Mouse (Mus musculus) activated CD4-positive, CD25-positive, alpha-beta regulatory T cell, adult 4 months (primary cell): Measurements from ENCODE around the gene Adsl. TPM values are rescaled to one million over a fixed set of nuclear protein-coding genes. Genes with fewer than 3 reads are reported as not detected.

Experiments used
- ATAC-seq: one replicate; pipeline ENCODE4 v1.8.0; 2017
- polyA plus RNA-seq, 2 experiments: library from polyadenylated mRNA; unstranded; fragments of 100-300 nt; shearing (Covaris generic); gene quantifications; one replicate each; pipeline ENCODE4 v1.2.1; 2017

The Adsl gene
- polyA plus RNA-seq, 2 experiments from 2014 or later, result 98.5 to 114 TPM

GRCm38 (mm10) chr15:80941468-80942040 lies 6.7 kb upstream of the Adsl start:
- no peak for ATAC-seq

DNA sequence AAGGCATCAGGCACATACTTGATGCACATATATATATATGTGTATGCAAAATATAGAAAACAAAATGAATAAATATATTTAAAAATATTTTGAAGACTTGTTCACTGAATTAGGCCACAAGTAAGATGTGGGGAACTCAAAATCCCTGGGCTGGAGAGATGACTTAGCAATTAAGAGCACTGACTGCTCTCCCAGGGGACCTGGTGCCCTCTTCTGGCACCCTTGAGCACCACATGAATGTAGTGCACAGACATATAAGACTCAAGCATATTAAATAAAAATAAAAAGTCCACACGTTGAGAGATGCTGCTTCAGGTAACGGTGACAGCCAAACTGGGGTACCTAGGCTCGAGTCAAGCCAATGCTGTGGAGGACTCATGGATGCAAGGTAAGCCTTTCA lies 2.4 kb upstream of the Adsl start:
- no peak for ATAC-seq

DNA sequence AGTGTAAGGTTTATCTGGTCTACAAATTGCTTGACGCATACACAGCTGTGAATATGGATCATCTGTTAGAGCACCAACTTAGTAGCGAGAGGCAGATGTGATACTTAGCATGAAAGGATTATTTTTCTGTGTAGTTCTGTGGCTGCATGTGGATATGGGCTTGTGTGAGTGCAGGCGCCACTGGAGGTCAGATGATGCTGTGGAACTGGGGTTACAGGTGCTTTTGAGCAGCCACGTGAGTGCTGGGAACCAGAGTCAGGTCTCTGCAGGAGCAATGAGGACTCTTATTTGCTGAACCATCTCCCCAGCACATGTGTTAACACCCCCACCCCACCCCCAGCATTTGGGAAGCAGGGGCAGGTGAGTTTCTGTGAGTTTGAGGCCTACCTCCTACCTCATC lies 1.1 kb downstream of the Adsl start:
- no peak for ATAC-seq

GRCm38 (mm10) chr15:80950055-80950454 lies 1.8 kb downstream of the Adsl start:
- ATAC-seq, result no peak

- ATAC-seq, result no peak
Measured at GRCm38 (mm10) chr15:80953971-80954370, 5.7 kb downstream of the Adsl start.

- no peak for ATAC-seq
Measured at GRCm38 (mm10) chr15:80954861-80955260, 6.6 kb downstream of the Adsl start.

GRCm38 (mm10) chr15:80955836-80956438 lies 7.6 kb downstream of the Adsl start:
- ATAC-seq, result no peak

DNA sequence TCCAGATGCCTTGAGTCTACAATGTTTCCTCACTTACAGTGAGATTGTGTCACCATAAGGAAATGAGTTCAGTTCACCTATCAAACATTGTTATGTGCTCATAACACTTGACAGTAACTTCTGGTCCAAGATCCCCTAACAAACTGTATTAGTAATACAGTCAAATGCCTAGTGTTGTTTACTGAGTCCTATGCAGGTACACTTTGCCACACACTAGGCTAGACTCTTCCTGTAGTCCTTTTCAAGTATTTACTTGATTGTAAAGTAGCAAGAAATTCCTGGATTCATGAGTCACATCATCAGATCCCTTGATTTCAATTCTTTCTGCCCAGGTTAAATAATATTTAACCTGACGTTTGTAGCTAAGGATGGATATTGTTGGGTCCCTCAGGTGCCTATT lies 21.1 kb downstream of the Adsl start:
- ATAC-seq, result no peak

DNA sequence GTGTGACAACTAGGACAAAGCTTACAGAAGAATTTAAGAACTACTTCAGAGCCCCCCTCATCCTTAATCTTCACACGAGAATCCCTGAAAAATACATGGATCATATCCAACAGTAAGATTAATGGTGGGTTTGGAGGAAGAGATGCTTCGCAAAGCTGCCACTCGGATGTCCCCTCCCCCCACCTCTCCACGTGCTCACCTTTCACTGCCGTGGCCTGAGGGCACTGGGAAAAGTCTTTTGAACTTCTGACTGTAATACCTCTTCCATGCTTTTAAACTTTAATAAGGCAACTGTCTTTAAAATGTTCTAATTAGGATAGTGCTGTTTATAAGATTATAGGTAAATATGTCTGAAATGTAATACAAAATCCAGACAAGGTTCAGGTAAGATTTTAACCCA lies 26.0 kb downstream of the Adsl start:
- no peak for ATAC-seq

GRCm38 (mm10) chr15:80975666-80976065 lies 27.4 kb downstream of the Adsl start:
- ATAC-seq, result no peak

- peak; percentile 84 for ATAC-seq
Measured at GRCm38 (mm10) chr15:80977620-80978334, 29.5 kb downstream of the Adsl start, which contains the start of gene Sgsm3. Sgsm3 (plus strand) TSS chr15:80977765.

DNA sequence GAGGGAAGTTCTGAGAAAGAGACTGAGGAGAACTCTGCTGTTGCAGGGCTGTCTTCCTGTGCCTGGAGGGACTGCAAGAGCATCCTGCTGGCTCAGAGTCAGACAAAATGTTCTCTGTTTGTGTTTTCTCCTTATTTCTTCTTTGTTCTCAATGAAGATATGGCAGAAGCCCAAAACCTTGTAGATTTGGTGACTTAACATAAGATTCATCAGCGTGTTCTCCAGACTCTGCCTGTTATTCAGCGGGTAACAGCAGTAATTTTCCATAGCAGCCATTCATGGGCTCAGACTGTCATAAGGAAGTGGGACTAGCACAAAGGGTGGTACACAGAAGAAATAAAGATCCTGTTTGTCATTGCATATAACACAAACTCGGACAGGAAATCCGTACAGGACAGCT lies 31.3 kb downstream of the Adsl start:
- no peak for ATAC-seq

DNA sequence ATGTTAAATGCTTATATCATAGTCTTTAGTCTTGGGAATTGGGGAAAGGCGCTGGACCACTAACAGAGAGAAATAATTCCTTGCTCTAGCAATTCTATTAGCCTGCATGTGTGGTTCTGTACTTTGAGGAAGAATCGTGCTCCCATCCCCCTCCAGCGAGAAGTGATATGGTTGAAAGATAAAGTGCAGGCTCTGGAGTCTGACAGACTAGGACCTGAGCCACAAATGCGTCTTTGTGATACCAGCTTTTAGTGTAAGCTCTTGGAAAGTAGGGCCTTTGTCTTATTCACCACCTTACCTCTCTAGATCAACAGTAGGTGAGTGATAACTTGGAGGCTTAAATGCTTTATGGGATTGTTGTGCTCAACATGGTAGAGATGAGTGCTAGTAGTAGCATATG lies 32.9 kb downstream of the Adsl start:
- ATAC-seq, result no peak

DNA sequence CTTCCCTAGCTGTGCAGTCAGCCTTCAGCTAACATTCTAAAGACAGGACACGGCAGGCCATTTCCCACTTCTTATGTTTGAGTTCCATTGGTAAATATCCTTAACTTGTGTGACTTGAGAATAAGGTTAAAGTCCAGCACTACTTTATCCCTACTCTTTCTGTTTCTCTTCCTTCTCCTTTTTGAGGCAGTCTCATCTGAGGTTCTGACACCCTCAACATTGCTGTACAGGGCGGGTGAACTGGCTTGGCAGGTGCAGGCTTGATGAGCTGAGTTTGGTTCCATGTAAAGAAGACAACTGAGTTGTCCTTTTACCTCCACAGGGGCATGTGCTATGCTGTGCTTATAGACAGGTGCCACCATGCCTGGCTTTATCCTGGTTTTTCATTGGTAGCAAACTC lies 35.0 kb downstream of the Adsl start:
- ATAC-seq, result no peak

GRCm38 (mm10) chr15:80988331-80988730 lies 40.0 kb downstream of the Adsl start:
- ATAC-seq, result no peak

DNA sequence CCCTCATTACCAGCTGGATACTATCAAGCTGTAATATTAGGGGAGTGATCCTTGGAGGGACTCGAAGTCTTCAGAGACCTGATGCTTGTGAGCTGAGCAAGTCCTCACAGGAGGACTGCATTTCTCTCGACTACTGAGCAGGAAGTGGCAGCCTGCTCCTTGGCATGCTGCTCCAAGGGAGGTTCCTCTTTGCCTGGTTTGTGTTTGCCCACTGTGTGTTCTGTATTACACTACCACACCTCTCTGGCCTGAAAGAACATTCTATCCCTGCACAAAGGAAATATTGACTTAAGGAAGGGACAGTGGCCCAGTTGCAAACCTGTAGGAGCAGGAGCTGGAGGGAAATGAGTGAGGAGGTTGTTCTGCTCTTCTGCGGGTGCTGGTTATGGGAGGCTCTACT lies 41.4 kb downstream of the Adsl start:
- no peak for ATAC-seq

- ATAC-seq, result no peak
Measured at GRCm38 (mm10) chr15:80994959-80995358, 46.7 kb downstream of the Adsl start.

DNA sequence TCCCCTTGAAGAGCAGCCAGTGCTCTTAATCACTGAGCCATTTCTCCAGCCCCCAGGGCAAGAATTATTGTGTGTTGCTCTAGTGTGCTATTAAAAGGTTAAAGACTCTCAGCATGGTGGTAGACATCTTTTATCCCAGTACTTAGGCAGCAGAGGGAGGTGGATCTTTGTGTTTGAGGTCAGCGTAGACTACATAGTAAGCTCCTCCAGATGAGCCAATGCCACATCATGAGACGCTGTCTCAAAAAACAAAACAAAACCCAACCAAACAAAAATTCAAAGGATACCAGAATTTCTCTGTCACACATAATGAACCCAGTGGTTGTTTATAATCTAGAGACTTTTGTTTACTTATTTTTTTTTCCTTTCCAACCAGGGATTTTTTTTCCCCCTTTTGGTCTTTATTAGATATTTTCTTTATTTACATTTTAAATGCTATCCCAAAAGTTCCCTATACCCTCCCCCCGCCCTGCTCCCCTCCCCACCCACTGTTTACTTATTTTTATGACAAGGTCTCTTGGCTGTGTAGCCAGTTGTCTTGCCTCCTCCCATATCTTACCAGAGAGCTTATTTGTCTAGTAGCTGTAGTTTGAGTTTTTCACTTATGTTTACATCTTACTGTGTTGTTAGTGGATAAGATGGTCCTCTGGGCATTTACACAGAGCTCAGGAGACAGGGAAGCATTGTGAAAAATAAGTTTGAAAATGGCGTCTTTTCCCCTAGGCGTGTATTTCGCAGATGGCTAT lies 48.0 kb downstream of the Adsl start:
- no peak for ATAC-seq

GRCm38 (mm10) chr15:80997077-80997476 lies 48.8 kb downstream of the Adsl start:
- ATAC-seq, result no peak

DNA sequence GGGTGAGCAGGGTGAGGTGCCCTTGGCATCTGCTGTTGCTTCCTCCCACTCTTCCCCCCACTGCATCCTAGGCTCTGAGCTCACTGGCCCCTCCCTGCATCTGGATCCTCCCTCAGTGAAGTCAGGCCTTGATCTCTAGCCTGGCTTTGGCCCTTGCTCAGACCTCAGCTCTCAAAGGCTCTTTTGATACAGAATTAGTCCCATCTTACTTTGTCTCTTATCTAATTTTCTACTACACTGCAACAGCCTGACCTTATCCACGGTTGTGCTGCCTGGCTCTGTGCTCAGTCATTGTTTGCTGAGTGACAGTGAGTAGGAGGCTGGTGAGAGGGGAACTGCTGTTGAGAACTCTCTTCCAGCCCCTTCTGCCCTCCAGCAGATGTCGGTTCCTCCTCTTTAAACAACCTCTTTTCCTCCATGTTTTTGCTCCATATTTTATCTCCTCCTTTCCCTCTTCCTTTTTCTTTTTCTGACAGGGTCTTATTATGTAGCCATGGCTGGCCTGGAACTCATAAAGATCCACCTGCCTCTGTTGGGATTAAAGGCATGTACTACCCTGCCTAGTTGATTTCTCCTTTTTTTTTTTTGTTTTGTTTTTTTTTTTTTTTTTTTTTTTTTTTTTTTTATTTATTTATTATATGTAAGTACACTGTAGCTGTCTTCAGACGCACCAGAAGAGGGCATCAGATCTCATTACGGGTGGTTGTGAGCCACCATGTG lies 52.3 kb downstream of the Adsl start:
- no peak for ATAC-seq

- no peak for ATAC-seq
Measured at GRCm38 (mm10) chr15:81006127-81006735, 57.9 kb downstream of the Adsl start.

GRCm38 (mm10) chr15:81007339-81007738 lies 59.0 kb downstream of the Adsl start:
- ATAC-seq, result no peak
